Mouse (Mus musculus) ovary, postnatal 10 days (tissue): ENCODE measurements around the gene Lrtm2.

Source experiments
- DNase-seq: peaks from one replicate; pipeline ENCODE4 v3.0.0; 2022; ENCODE audit warnings: low spot score

Gene Lrtm2

GRCm38 (mm10) chr6:119336124-119336523 lies 5.6 kb upstream of the Lrtm2 start:
- DNase-seq = no peak

DNA sequence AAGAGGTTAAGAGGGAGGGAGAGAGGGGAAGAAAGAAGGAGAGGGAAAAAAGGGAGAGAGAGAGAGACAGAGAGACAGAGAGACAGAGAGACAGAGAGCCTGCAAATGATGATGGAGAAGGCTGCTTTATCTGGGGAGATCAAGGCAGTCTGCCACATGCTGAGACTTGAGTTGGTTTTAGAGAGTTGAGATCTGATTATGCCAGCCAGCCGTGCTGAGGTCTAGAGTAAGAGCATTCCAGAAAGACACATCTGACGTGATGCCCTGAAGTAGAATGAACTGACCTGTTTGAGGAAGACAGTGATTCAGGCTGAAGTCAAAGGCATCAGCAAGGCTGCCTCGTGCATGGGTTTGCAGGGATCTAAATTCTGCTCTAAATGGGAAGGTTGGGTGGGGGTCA lies 3.3 kb upstream of the Lrtm2 start:
- DNase-seq = no peak

DNA sequence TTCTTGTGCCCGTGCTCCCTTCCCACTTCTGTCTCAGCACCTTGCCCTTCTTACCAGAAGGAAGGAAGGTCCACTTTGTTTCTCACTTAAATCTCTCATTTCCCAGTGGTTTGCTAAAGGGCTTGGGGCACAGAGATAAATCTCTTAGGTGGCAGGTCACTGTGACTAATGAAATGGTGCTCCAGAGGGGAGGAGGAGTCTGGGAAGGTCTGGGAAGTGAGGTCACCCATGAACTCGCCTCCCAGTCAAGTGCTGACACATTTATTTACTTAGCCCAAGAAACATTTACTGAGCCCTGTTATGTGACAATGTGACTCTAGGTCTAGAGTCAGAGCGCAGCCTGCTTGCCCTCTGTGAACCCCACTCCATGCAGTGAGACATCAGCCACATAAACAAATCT lies 2.6 kb upstream of the Lrtm2 start:
- DNase-seq = no peak

DNA sequence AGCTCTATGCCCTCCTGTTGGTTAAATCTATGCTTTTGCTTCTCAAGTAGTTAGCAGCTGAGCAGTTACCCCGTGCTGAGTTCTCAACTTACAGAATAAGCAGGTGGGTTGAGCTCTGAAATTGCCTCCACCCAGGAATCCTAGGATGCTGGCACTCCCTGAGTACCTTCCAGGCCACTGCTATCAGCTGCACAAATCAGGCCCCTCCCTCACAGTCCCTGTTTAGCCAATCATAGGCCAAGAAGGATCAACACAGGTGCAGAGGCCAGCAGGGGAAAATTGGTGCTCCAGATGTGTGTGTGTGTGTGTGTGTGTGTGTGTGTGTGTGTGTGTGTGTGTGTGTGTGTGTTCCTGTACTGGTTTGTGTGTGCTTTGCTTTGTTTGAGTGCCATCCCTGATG lies 1.5 kb upstream of the Lrtm2 start:
- DNase-seq = no peak

GRCm38 (mm10) chr6:119329936-119330335 lies 630 bp downstream of the Lrtm2 start:
- DNase-seq = no peak

DNA sequence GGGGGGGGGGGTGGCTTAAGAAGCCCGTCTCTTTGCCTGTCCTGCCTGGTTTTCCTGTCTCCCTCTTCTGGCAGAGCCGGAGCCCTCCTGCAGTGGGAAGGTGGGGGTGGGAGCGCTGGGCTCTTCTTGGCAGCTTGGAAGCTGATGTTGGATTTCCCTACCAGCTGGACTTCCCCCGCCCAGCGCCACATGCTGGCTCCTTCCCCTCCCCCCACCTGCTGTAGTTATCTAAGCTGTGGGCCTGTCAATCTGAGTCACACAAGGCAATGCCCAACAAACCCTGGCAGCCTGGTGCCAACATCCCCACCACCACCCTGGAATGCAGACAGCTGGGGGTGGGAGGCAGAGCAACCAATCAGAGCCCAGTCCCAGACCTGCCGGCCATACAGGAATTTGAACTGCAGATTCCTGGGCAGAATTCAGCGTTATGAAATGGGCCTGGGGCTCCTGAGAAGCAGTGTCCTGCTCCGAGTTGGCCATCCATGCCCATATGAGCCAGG lies 1.3 kb downstream of the Lrtm2 start:
- DNase-seq = no peak

DNA sequence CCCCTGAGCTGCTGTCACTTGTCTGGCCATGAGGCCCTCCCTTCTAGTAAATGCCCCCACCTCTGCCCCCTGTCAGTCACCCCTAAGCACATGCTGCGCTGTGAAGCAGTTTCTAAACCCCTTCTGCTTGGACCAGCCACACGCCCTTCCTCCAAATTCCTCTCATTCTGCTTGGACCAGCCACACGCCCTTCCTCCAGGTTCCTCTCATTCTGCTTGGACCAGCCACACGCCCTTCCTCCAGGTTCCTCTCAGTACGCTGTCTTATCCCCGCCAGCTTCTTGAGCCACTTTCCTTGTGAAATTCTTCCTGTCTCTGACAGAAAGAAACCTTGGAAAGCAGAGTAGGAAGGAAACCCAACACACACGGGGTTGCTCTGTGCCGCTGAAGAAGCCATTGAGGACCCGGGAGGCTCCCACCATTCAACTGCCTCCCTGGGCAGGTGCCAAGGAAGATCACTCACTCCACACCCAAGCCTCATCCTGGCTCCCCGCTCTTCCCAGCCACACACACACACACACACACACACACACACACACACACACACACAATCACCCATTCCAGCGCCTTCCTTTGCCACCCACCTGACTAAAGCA lies 1.9 kb downstream of the Lrtm2 start:
- DNase-seq = no peak

- no peak for DNase-seq
Measured at GRCm38 (mm10) chr6:119326541-119326940, 4.0 kb downstream of the Lrtm2 start.

- DNase-seq = no peak
Measured at GRCm38 (mm10) chr6:119325978-119326377, 4.6 kb downstream of the Lrtm2 start.

- DNase-seq = no peak
Measured at GRCm38 (mm10) chr6:119324776-119325175, 5.8 kb downstream of the Lrtm2 start.

DNA sequence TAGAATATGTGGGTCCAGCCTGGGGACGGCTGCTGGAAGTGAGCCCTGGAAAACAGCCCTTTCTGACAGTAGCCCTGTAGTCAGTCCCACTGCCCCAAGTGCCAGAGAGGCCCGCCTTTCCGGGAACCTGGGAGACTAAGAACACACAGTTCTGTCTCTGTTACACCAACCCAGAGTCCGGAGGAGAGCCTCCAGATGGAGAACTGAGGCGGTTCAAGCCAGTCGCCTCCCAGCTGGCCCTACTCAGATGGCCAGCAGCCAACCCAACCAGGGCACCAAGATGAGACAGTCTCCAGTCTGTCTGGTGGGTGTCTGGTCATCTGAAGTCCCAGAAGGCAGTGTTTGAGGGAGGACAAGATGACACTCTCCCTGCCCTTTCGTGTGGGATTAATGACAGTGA lies 8.8 kb downstream of the Lrtm2 start:
- no peak for DNase-seq

GRCm38 (mm10) chr6:119320481-119320880 lies 10.1 kb downstream of the Lrtm2 start:
- peak; percentile 19 for DNase-seq

DNA sequence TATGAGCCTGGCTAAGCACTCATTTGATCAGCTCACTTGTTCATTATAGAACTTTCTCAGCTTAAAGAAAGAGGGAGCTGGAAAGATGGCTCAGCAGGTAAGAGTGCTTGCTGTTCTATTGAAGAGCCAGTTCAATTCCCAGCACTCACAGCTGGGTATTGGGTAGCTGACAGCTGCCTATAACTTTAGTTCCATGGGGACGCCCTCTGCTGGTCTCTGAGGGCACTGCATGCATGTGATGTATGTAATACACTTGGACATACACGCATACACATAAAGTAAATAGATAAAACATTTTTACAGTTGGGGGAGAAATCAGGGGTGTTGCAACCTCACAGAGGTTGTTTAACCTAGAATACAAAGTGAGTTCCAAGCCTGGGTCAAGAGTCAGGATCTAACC lies 11.2 kb downstream of the Lrtm2 start:
- DNase-seq = no peak

GRCm38 (mm10) chr6:119318732-119319131 lies 11.8 kb downstream of the Lrtm2 start:
- no peak for DNase-seq

DNA sequence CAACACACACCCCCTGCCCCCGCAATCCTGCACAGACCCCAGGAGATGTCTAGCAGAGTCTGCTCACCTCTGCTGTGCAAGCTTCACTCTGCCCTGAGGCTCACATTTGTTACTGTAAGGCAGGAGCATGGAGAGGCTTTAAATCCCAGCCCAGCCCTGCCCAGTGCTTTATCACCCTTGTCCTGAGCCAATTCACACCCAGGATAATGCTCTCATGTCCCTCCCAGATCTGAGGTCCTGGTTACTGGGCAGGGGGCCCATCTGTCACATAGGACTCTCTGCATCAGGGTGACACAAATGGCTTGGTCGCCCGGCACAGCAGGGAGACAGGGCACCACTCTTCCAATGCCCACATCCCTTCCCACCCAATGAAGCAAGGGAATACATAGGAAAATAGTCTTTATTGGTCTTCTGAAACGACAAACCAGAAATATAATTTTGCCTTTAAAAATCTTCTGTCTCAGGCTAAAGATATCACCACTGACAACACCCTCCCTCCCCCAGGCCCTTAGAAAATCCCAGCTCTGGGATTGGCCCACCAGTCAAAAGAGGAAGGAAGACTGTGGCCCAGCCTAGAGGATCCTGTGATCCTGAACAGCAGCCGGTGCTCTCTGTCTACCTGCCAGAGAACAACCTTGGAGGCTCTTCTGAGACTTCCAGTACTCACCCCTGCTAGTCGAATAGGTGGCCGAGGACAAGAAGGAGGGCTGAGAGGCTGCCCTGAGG lies 15.7 kb downstream of the Lrtm2 start:
- no peak for DNase-seq

GRCm38 (mm10) chr6:119313588-119314375 lies 16.8 kb downstream of the Lrtm2 start:
- DNase-seq = no peak

GRCm38 (mm10) chr6:119313096-119313495 lies 17.5 kb downstream of the Lrtm2 start:
- no peak for DNase-seq

GRCm38 (mm10) chr6:119312381-119312780 lies 18.2 kb downstream of the Lrtm2 start:
- DNase-seq = no peak

DNA sequence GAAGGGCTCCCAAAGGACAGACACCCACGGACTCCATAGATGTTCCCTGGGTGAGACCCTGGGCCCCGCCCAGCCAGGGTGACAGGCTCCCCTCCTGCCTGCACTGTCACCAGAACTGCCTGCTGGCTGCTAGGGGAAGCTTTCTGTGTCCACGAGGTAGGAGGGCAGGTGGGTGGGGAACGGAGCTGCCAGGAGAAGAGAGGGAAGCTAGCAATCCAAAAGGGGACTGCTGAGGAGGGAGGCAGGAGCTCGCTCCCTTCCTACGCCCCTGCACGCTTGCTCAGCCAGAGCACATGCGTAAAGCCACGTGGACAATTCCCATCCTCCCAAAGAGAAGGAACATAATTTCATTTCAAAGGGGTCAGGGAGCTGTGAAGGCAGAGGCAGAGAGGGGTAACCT lies 20.4 kb downstream of the Lrtm2 start:
- no peak for DNase-seq

DNA sequence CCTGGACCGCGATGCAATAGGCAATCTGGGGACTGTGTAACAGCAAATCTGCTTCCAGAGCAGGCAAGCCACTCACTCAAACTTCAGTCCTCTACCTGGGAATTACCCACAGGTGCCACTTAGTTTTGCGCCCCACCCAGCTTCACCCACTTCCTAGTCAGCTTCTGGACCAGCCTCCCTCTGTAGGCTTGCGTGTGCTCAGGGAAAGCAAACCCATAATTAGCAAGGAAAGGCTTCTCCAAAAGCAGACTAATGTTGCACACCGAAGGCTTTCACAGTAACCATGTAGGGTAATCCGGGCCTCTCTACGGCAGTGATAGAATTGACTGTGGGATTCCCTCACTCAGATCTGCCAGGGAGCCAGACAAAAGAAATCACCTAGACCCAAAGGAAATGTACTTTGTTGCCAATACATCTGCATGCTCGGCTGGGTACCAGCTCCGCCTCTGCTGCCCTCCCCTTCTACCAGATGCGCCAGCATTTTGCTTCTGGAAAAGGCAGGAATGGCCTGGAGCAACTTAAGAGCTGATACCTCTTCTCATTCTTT lies 22.6 kb downstream of the Lrtm2 start:
- no peak for DNase-seq

- DNase-seq = no peak
Measured at GRCm38 (mm10) chr6:119303331-119303730, 27.2 kb downstream of the Lrtm2 start.

- DNase-seq = no peak
Measured at GRCm38 (mm10) chr6:119301310-119301709, 29.3 kb downstream of the Lrtm2 start.

DNA sequence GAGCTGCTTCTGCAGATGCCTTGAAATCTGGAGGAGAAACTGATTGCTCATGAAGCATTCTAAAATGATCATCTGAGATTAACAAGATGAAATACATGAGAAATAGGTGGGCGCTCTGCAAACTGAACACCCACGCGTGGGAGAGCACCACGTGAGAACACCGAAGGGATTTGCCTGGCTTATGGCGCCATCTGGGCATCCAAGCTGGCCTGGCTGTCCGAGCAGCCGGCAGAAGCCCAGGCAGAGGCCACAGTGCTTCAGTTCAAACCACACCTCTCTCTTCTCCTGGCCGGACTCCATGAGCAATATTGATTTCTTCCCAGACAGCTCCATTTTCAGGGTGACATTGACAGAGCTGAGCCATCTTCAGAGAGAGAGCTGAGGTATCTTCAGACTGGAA lies 49.8 kb downstream of the Lrtm2 start:
- no peak for DNase-seq
